Mouse (Mus musculus) heart, embryonic 16.5 days (tissue): Measurements from ENCODE around the gene Tnfaip8l3. TPM values are rescaled to one million over a fixed set of nuclear protein-coding genes. Genes with fewer than 3 reads are reported as not detected.

Source experiments
- ATAC-seq: fragments of 200-750 bp; cut with Nextera tagmentation; replicated peaks from 2 replicates; pipeline ENCODE4 v1.8.0; 2017; ENCODE audit warnings: moderate number of reproducible peaks; ENCODE audit not compliant: insufficient read depth, low FRiP score; ENCODE audit errors: extremely low read depth
- H3K27ac ChIP-seq: fragments of 300-500 bp; sonication (generic); 2 replicates; pipeline ENCODE4 v1.5.1; 2014; ENCODE audit warnings: mild to moderate bottlenecking, low read length, control low read depth, moderate library complexity
- H3K27me3 ChIP-seq: fragments of 300-500 bp; sonication (generic); 2 replicates; pipeline ENCODE4 v1.6.1; 2014; ENCODE audit warnings: low read length, mixed read lengths; ENCODE audit not compliant: control insufficient read depth, insufficient read depth
- H3K36me3 ChIP-seq: fragments of 300-500 bp; sonication (generic); 2 replicates; pipeline ENCODE4 v1.6.1; 2014; ENCODE audit not compliant: control insufficient read depth, insufficient read depth
- H3K4me1 ChIP-seq: fragments of 300-500 bp; sonication (generic); 2 replicates; pipeline ENCODE4 v1.6.1; 2014; ENCODE audit warnings: low read length, mixed read lengths; ENCODE audit not compliant: control insufficient read depth, insufficient read depth
- H3K4me2 ChIP-seq: fragments of 300-500 bp; sonication (generic); 2 replicates; pipeline ENCODE4 v1.6.1; 2014; ENCODE audit warnings: low read depth, mild to moderate bottlenecking, control low read depth, low read length
- H3K4me3 ChIP-seq: fragments of 300-500 bp; sonication (generic); 2 replicates; pipeline ENCODE4 v1.5.1; 2014; ENCODE audit warnings: mild to moderate bottlenecking, control low read depth, low read length
- H3K9ac ChIP-seq: fragments of 300-500 bp; sonication (generic); 2 replicates; pipeline ENCODE4 v1.6.1; 2014; ENCODE audit warnings: low read length, control low read depth
- H3K9me3 ChIP-seq: fragments of 300-500 bp; sonication (generic); replicated peaks from 2 replicates; pipeline ENCODE4 v1.6.1; 2016; ENCODE audit warnings: low read length; ENCODE audit not compliant: control insufficient read depth
- WGBS: fragments of 180-500 bp; shearing (Covaris S2); extraction: QIAGEN DNeasy Blood & Tissue Kit; methylation state at CpG from one replicate; pipeline ENCODE4 v1.1.7; 2014; 5-methylcytosine and 5-hydroxymethylcytosine counted together
- polyA plus RNA-seq: library from polyadenylated mRNA; unstranded; fragments of >200 nt; fragmentation: Nextera tagmentation; extraction: Ambion mirVana; gene quantifications from 2 replicates; pipeline ENCODE4 v1.2.1, GENCODE M21; 2015

Tnfaip8l3 gene
- polyA plus RNA-seq: 0.42 and 0.45 TPM in 2 replicates

DNA sequence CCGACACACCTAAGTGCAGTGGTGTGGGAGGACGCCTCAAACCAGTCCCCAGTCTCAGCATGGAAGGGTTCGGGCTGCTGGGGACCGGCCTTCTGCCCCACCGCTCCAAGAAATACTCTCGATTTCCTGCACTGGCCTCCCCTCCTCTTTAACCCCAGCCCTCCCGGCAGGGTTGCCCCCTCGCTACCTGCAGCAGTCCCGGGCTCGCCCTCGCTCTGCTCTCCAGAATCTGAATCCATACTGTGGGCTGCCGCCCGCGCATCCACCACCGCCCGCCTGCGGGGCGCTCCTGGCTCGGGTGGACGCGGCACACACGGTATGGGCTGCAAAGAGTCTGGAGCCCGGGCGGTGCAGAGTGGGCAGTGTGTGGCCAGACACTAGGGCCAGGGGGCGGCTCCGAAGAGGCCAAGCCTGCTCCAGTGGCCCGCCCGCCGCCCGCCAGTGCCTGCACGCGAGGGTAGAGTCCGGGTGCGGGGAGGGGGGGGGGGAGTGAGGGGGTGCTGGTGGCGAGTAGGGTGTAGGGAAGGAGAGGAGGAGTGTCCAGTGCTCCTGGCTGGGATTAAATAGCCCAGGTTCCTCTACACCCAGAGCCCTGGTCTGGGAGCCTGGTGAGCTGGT, at the start of gene Tnfaip8l3:
TSS of gene Tnfaip8l3 (minus strand) at position 357 of the 618 bp plus-strand sequence.
- Histone ChIP-seq H3K9me3 (no peaks in the 10 kb centered on the region), H3K27ac (no peak within 1 kb of the TSS), H3K4me2 (peak within 1 kb of the TSS; percentile 98), H3K9ac (peak within 1 kb of the TSS; percentile 66), H3K4me1 (peaks cover 12% of the 10 kb centered on the region), H3K4me3 (peak within 1 kb of the TSS; percentile 65), H3K27me3 (peaks cover 27% of the 10 kb centered on the region), H3K36me3 (no peaks in the 10 kb centered on the region)
- peak; percentile 77 for ATAC-seq
- WGBS: 0% methylated on average over 35 of the region's 35 CpGs

DNA sequence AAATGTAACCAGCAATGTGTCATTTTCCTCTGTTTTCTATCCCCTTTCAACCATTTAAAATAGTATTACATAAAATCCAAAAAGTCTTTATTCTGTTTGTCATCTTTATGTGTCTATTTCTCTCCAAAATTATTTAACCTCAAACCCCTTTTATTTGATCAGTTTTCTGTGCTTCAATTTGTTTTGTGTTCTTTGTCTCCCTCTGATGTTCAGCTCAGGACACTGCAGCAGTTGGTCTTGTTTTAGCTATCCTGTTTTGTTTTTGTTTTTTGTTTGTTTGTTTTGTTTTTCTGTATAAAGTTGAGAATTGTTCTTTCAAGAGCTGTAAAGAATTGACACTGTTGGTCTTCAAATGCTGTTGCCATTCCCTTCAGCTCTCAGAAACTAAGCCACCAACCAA, 44.5 kb upstream of the Tnfaip8l3 start:
- H3K9me3 ChIP-seq: peaks cover 5% of the 10 kb centered on the region; the same call in 1 of the 2 replicates
- no peaks in the 10 kb centered on the region for H3K27me3 ChIP-seq
- no peak overlapping the region for H3K27ac ChIP-seq
- H3K4me1 ChIP-seq: no peaks in the 10 kb centered on the region
- no peaks in the 10 kb centered on the region for H3K36me3 ChIP-seq
- no peak overlapping the region for H3K9ac ChIP-seq
- no peak overlapping the region for H3K4me3 ChIP-seq
- H3K4me2 ChIP-seq: no peak overlapping the region
- no peak for ATAC-seq

DNA sequence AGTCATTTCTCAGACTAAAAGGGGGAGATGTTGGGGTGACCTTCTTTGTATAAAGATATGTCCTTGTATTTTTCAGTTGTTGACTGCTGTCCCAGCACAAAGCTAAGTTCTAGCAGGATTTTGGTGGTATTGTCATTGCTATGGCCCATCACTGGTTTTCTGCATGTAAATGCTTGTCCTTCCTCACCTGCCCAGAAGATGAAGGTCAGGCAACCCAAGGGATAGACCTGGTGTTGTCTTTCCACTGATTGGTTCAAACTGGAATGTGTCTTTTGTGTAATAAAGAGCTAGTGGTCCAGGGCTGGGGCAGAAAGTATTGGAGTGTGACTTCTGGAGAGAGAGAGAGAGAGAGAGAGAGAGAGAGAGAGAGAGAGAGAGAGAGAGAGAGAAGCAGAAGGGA, 30.4 kb upstream of the Tnfaip8l3 start:
- Histone ChIP-seq H3K36me3 (no peaks in the 10 kb centered on the region), H3K4me2 (no peak overlapping the region), H3K4me3 (no peak overlapping the region), H3K27me3 (no peaks in the 10 kb centered on the region), H3K4me1 (no peaks in the 10 kb centered on the region), H3K9ac (no peak overlapping the region), H3K27ac (no peak overlapping the region), H3K9me3 (no peaks in the 10 kb centered on the region)
- no peak for ATAC-seq

DNA sequence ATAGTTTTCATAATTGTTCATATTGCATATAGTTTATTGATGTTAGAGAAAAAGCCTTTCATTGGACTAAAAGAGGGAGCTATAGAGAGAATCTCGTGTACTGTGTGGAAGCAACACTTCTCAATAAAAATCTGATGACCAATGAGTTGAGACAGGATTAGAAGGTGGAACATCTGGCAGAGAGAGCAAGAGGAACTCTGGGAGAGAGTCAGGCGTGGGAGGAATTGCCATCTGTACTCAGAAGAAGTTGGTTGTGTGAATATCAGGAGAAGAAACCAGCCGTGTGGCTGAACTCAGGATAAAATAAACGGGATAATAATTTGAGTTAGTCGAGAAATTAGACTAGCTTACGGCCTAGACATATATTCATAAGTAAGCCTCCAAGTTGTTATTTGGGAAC, 28.9 kb upstream of the Tnfaip8l3 start:
- H3K9ac ChIP-seq: no peak overlapping the region
- H3K36me3 ChIP-seq: no peaks in the 10 kb centered on the region
- WGBS: 64% methylated on average over 6 of the region's 6 CpGs
- no peak overlapping the region for H3K4me3 ChIP-seq
- no peak overlapping the region for H3K27ac ChIP-seq
- H3K4me2 ChIP-seq: no peak overlapping the region
- no peak for ATAC-seq
- no peaks in the 10 kb centered on the region for H3K9me3 ChIP-seq
- no peaks in the 10 kb centered on the region for H3K4me1 ChIP-seq
- no peaks in the 10 kb centered on the region for H3K27me3 ChIP-seq

DNA sequence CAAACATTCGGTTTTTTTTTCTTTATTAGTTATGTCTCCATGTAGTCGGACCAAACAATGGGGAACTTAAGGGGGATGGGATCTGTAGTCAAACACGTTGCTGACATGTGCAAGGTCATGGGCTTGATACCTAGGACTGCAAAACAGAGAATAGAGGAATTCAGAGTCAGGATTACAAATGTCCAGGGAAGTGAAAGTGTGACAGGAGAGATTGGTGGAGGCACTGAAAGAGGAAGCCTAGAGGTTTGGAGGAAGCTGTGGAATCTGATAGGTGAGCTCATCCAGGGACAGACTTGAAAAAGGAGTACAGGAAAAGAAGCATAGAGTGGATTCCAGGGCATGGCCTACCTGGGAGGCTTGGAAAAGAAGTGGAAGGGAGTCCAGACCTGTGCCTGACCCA, 16.1 kb upstream of the Tnfaip8l3 start:
- H3K27me3 ChIP-seq: no peaks in the 10 kb centered on the region
- H3K36me3 ChIP-seq: no peaks in the 10 kb centered on the region
- WGBS: 65% methylated on average over 3 of the region's 3 CpGs
- H3K4me3 ChIP-seq: no peak overlapping the region
- no peak overlapping the region for H3K9ac ChIP-seq
- no peaks in the 10 kb centered on the region for H3K9me3 ChIP-seq
- no peak overlapping the region for H3K27ac ChIP-seq
- H3K4me2 ChIP-seq: no peak overlapping the region
- no peaks in the 10 kb centered on the region for H3K4me1 ChIP-seq
- ATAC-seq: no peak

DNA sequence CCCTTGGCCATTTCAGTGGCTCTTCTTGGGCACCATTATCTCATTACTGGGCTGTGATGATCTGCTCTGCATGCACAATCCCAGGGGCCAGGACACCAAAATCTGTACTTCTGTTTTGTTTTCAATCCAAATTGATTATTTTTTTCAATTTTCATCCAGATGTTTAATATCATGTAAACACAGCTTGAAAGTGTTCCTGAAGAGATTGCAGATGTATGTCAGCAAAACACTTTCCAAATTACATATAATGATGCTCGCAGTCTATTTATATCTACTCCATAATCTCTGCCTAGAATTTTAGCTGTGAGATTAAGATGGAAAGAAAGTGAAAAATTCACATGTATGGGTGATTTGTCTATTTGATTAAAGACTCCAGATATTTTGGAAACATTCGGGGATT, 9.6 kb upstream of the Tnfaip8l3 start:
- no peak overlapping the region for H3K27ac ChIP-seq
- no peak overlapping the region for H3K4me2 ChIP-seq
- no peaks in the 10 kb centered on the region for H3K36me3 ChIP-seq
- H3K4me1 ChIP-seq: no peaks in the 10 kb centered on the region
- 61% methylated on average over 2 of the region's 2 CpGs for whole genome bisulfite sequencing
- H3K27me3 ChIP-seq: no peaks in the 10 kb centered on the region
- ATAC-seq: no peak
- no peak overlapping the region for H3K4me3 ChIP-seq
- H3K9me3 ChIP-seq: no peaks in the 10 kb centered on the region
- no peak overlapping the region for H3K9ac ChIP-seq

DNA sequence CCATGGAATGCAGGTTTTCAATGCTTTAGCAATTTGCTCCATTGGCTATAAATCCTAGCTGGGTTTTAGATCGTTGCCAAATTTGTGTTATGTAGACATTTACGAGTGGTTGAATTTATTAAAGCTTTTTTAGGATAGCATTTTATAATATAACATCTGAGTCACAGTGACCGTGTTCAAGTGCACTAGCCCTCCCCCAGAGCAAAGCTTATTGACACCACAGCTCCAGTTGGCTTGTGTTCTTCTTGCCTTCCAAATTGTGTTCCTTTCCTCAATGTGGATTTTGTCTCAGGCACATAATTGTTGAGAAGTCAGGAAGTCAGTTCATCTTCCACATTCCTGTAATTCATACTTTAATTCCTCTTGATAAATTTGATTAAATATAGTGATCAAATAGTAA, 6.7 kb upstream of the Tnfaip8l3 start:
- no peaks in the 10 kb centered on the region for H3K27me3 ChIP-seq
- H3K4me1 ChIP-seq: no peaks in the 10 kb centered on the region
- H3K4me2 ChIP-seq: no peak overlapping the region
- WGBS: 72% methylated on average over 3 of the region's 3 CpGs
- H3K27ac ChIP-seq: no peak overlapping the region
- ATAC-seq: no peak
- no peak overlapping the region for H3K9ac ChIP-seq
- H3K4me3 ChIP-seq: no peak overlapping the region
- no peaks in the 10 kb centered on the region for H3K9me3 ChIP-seq
- no peaks in the 10 kb centered on the region for H3K36me3 ChIP-seq

DNA sequence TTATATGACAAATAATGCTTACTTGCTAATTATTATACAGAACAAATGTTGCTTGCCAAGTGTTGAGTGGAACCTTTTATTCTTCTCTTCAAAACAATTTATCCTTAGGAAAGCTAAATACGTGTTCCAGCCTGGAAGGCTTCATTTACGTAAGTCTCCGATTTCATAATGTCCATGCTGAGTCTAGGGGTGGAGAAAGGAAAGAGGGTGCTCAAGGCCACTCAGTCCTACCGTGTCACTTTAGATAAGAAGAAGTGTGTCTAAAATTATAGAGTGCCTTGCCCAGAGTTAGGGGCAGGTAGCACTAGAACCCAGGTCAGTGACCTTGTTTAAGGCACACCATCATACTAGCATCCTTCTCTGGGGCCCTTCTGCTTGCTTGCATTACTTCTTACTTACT, 5.5 kb upstream of the Tnfaip8l3 start:
- H3K27ac ChIP-seq: no peak overlapping the region
- peaks cover 5% of the 10 kb centered on the region; the same call in 1 of the 2 replicates for H3K27me3 ChIP-seq
- 66% methylated on average over 4 of the region's 4 CpGs for WGBS
- ATAC-seq: no peak
- H3K4me3 ChIP-seq: no peak overlapping the region
- no peaks in the 10 kb centered on the region for H3K36me3 ChIP-seq
- H3K4me2 ChIP-seq: no peak overlapping the region
- H3K9me3 ChIP-seq: no peaks in the 10 kb centered on the region
- peaks cover 7% of the 10 kb centered on the region; the same call in 1 of the 2 replicates for H3K4me1 ChIP-seq
- H3K9ac ChIP-seq: no peak overlapping the region

DNA sequence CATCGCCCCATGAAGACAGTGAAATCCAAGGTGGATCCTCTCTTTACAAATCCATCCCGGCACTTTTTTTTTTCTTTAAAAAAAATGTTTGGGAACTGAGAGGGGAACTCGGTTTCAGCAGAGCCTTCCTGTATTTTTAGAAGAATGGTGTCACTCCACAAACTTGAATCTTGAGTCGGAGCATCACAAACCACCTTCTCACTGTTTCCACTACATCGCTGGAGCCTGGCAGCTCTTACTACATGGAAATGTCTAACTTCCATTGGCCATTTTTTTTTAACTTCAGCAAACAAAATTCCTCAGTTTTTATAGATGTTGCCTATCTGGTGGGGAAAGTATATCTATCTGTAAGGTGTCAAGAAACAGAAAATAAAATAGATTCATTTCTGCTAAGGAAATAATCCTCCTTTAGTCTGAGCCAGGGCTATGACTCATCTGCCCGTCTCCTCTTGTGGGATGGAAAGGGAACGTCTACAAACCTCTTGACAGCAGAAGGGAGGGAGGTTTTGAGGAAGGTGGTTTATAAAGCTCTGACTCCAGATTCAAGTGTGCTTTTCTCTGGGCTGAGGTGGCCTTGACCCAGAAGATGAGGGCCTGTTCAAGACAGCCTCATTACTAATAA, 3.4 kb upstream of the Tnfaip8l3 start:
- Histone ChIP-seq H3K4me1 (peaks cover 12% of the 10 kb centered on the region), H3K9me3 (no peaks in the 10 kb centered on the region), H3K27ac (no peak overlapping the region), H3K4me2 (no peak overlapping the region), H3K9ac (no peak overlapping the region), H3K27me3 (peaks cover 19% of the 10 kb centered on the region), H3K36me3 (no peaks in the 10 kb centered on the region), H3K4me3 (no peak overlapping the region)
- ATAC-seq: no peak
- 51% methylated on average over 7 of the region's 7 CpGs for WGBS
